Mouse (Mus musculus) myocyte (in vitro differentiated cells): ENCODE measurements at regions not wholly inside any gene's neighbourhood (a gene's known extent, or its start where the extent isn't known, plus 50 kb on each side); places are given as distances from the start of the nearest gene placed in this dataset.
A peak's percentile ranks its signal among the peaks of the same experiment; 100 is the strongest.
"Not testable (repeated sequence)": the region's sequence is repeated elsewhere in the genome, so short reads cannot be mapped to it uniquely, and the experiment has no call there.

ENCODE experiments used
- H3K27me3 ChIP-seq: one replicate; pipeline ENCODE4 v1.6.1; 2011; ENCODE audit not compliant: control insufficient read depth, insufficient read depth, insufficient read length
- H3K36me3 ChIP-seq: one replicate; pipeline ENCODE4 v1.6.1; 2011; ENCODE audit not compliant: control insufficient read depth, insufficient read depth
- H3K4me2 ChIP-seq: one replicate; pipeline ENCODE4 v1.6.1; 2011; ENCODE audit warnings: low read depth, control low read depth
- H3K4me3 ChIP-seq: one replicate; pipeline ENCODE4 v1.5.1; 2011; ENCODE audit warnings: mild to moderate bottlenecking, control low read depth, moderate library complexity
- H3K79me2 ChIP-seq: one replicate; pipeline ENCODE4 v1.6.1; 2011; ENCODE audit not compliant: control insufficient read depth, insufficient read depth
- H3ac ChIP-seq: one replicate; pipeline ENCODE4 v1.6.1; 2011; ENCODE audit not compliant: control insufficient read depth, insufficient read length
- CEBPB ChIP-seq: IDR thresholded peaks from 2 replicates; pipeline ENCODE4 v1.6.1; 2011; ENCODE audit warnings: mild to moderate bottlenecking, moderate library complexity; ENCODE audit not compliant: poor library complexity, insufficient read depth, severe bottlenecking
- E2F4 ChIP-seq: IDR thresholded peaks from one replicate; pipeline ENCODE4 v1.6.1; 2011; ENCODE audit warnings: mild to moderate bottlenecking, control low read depth, moderate library complexity; ENCODE audit not compliant: insufficient read depth
- MAX ChIP-seq: IDR thresholded peaks from one replicate; pipeline ENCODE4 v1.6.1; 2011; ENCODE audit warnings: low read depth, mild to moderate bottlenecking, control low read depth
- MYOD1 ChIP-seq, 3 experiments: IDR thresholded peaks; one replicate each; pipeline ENCODE4 v1.6.1; 2011; ENCODE audit warnings: control low read depth in 2 of 3, low read depth in 2 of 3, mild to moderate bottlenecking in 2 of 3, moderate library complexity in 1 of 3; ENCODE audit not compliant: insufficient read length in 2 of 3, control insufficient read depth in 1 of 3
- MYOG ChIP-seq, 3 experiments: IDR thresholded peaks; one replicate each; pipeline ENCODE4 v1.6.1; 2011; ENCODE audit warnings: control low read depth in 2 of 3, low read depth in 2 of 3, mild to moderate bottlenecking in 2 of 3; ENCODE audit not compliant: insufficient read length in 2 of 3, control insufficient read depth in 1 of 3, insufficient read depth in 1 of 3
- POLR2A ChIP-seq: IDR thresholded peaks from one replicate; pipeline ENCODE4 v1.6.1; 2011; ENCODE audit warnings: low read depth, mild to moderate bottlenecking, control low read depth, moderate library complexity; ENCODE audit not compliant: insufficient read length
- POLR2AphosphoS2 ChIP-seq: IDR thresholded peaks from one replicate; pipeline ENCODE4 v1.6.1; 2011; ENCODE audit warnings: low read depth, control low read depth; ENCODE audit not compliant: insufficient read length
- REST ChIP-seq: IDR thresholded peaks from one replicate; pipeline ENCODE4 v1.6.1; 2011; ENCODE audit warnings: mild to moderate bottlenecking, control low read depth, moderate library complexity; ENCODE audit not compliant: insufficient read depth, insufficient read length
- SRF ChIP-seq: IDR thresholded peaks from one replicate; pipeline ENCODE4 v1.6.1; 2011; ENCODE audit warnings: low read depth; ENCODE audit not compliant: control insufficient read depth, insufficient read length
- TCF12 ChIP-seq: IDR thresholded peaks from one replicate; pipeline ENCODE4 v1.6.1; 2011; ENCODE audit warnings: mild to moderate bottlenecking, control low read depth; ENCODE audit not compliant: poor library complexity, insufficient read depth, severe bottlenecking
- USF1 ChIP-seq: IDR thresholded peaks from one replicate; pipeline ENCODE4 v1.6.1; 2011; ENCODE audit warnings: low read depth, mild to moderate bottlenecking, control low read depth, moderate library complexity

DNA sequence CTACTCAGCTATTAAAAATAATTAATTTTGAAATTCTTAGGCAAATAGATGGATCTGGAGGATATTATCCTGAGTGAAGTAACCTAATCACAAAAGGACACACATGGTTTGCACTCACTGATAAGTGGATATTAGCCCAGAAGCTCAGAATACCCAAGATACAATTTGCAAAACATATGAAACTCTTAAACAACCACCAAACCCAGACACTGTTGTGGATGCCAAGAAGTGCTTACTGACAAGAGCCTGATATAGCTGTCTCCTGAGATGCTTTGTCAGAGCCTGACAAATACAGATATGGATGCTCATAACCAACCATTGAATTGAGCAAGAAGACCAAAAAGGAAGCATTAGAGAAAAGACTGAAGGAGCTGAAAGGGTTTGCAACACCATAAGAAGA is 468.4 kb upstream of the Cdh12 start:
- not testable (repeated sequence) for H3ac ChIP-seq, H3K4me3 ChIP-seq, H3K79me2 ChIP-seq, H3K4me2 ChIP-seq, H3K36me3 ChIP-seq, H3K27me3 ChIP-seq

DNA sequence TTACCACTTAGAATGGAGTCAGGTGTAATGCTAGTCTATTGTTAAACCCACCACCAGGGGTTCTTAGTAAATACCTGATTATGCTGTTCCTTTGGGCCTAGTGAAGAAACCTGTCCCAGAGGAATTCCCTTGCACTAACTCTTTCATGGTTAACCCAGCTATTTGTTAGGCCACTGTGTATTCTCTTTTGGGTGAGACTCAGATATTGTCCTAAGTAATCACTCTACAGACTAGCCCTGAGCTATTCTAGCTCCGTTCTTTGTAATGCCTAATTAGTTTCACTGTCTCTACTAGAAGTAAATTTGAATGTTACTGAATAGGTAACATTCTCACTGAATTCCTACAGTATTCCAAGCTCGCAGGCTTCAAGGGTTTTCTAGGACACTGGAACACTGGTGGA is 464.1 kb upstream of the Cdh12 start:
- not testable (repeated sequence) for H3ac ChIP-seq, H3K4me2 ChIP-seq, H3K27me3 ChIP-seq, H3K36me3 ChIP-seq, H3K79me2 ChIP-seq, H3K4me3 ChIP-seq

DNA sequence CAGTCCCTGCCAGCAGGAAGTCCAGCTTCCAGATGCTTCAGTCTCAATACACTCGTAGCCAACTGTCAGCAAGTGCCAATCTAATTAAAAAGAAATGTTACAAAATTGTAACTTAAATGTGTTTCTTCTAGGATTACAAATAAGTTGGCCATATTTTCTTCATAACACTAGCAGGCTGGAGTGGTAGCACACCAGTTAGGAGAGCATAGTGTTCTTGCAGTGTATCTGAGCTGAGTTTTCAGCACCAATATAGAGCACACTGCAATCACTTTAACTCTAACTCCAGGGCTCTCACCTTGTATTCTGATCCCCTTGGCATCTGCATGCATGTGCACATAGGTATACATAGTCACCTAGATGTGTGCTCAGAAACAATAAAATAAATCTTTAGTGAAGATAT is 417.3 kb upstream of the Cdh12 start:
- Histone ChIP-seq H3K27me3 (no peaks in the 10 kb centered on the region), H3K4me2 (no peak overlapping the region), H3ac (no peak overlapping the region), H3K36me3 (no peaks in the 10 kb centered on the region), H3K79me2 (no peaks in the 10 kb centered on the region), H3K4me3 (no peak overlapping the region)
- TF ChIP-seq POLR2A (no peak), TCF12 (no peak)

DNA sequence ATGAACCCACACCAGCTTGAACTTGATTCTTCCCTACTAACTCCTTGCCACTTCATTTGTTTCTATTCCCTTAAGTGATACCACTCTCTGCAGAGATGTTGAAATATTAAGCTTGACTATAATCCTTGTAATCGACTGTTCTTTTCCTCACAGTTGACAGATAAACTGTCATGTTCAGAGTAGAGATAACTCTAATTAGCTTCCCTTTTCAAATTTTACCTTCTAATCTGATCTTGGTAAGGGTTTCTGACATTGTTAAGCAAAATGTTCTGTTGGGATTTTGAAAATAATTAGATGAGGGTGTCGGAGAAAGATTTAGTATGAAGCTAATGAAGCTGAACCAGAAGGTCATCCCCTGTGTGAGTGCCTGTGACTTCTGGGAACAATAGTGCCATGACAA is 414.7 kb upstream of the Cdh12 start:
- peak overlapping the region; percentile 36 for H3K4me2 ChIP-seq
- no peak overlapping the region for H3ac ChIP-seq
- no peaks in the 10 kb centered on the region for H3K27me3 ChIP-seq
- no peaks in the 10 kb centered on the region for H3K79me2 ChIP-seq
- H3K4me3 ChIP-seq: no peak overlapping the region
- no peaks in the 10 kb centered on the region for H3K36me3 ChIP-seq
- TF ChIP-seq MAX (no peak), E2F4 (no peak), CEBPB (no peak), REST (no peak), USF1 (no peak), POLR2AphosphoS2 (no peak), MYOD1 (IDR thresholded peaks at IDR 0.05; ENCODE audit: control insufficient read depth in 1 of 3, insufficient read length in 2 of 3, low read depth in 2 of 3) (no peak), MYOG (IDR thresholded peaks at IDR 0.05; ENCODE audit: control insufficient read depth in 1 of 3, insufficient read depth in 1 of 3, insufficient read length in 2 of 3, low read depth in 2 of 3) (no peak), POLR2A (no peak), TCF12 (no peak)

DNA sequence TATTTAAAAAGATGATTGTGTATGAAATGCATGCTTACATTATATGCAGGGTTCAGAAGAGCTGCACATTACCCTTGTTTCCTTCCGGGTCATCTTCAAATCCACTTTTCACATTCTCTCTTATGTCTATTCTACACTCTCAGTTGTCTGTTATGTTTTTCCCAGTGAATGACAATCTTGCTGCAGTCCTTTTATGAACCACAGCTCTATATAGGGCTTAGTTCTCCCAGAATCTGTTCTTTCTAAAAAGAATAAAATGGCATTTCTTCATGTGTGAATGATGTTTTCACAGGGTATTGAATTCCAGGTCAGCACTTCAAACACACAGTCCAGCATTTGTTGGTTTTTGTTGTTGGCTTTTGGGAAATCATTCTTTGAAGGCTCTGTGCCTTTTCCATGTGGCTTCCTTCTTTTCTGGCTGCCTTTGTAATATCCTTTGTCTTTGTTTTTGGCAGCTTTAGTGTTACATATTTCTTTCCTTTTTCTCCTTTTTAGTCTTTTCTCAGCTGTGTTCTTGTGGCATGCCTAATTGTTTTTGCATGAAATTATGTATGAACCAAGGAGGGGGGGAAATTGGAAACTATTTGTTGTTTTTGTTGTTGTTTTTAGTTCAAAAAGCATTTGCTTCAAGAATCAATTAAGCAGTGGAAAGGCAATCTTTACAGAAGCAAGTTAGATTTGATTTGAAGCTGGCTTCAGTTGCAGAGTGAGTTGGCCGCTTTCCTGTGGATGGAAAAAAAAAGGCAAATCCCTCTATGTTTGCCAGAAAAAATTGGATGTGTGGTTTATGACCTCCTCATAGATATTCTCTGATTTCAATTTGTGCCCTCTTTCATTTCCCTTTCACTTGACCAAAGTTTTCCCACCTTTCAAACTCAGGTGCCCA is 410.3 kb upstream of the Cdh12 start:
- H3K27me3 ChIP-seq: no peaks in the 10 kb centered on the region
- no peak overlapping the region for H3K4me2 ChIP-seq
- H3K36me3 ChIP-seq: no peaks in the 10 kb centered on the region
- no peaks in the 10 kb centered on the region for H3K79me2 ChIP-seq
- H3K4me3 ChIP-seq: no peak overlapping the region
- TF ChIP-seq MYOG (IDR thresholded peaks at IDR 0.05; ENCODE audit: control insufficient read depth in 1 of 3, insufficient read depth in 1 of 3, insufficient read length in 2 of 3, low read depth in 2 of 3) (no peak), E2F4 (no peak)
- no peak overlapping the region for H3ac ChIP-seq

DNA sequence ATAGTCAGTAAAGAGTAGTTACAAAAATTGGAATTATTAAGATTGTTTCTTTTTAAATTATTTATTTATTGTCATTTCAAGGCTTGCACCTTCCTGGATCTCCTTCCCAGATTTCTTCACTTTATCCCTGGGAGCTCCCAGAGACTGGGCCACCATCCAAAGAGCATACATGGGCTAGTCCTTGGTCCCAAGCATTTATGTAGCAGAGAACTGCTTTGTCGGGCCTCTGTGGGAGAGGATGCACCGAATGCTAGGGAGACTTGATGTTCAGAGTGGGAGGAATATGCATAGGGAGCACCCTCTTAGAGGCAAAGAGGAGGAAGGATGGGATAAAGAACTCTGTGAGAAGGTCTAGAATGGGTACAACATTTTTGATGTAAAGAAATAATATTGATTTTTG is 409.0 kb upstream of the Cdh12 start:
- Histone ChIP-seq H3K79me2 (no peaks in the 10 kb centered on the region), H3K4me3 (no peak overlapping the region), H3ac (no peak overlapping the region), H3K4me2 (no peak overlapping the region), H3K36me3 (no peaks in the 10 kb centered on the region), H3K27me3 (no peaks in the 10 kb centered on the region)
- TF ChIP-seq E2F4 (no peak), SRF (no peak), MYOD1 (IDR thresholded peaks at IDR 0.05; ENCODE audit: control insufficient read depth in 1 of 3, insufficient read length in 2 of 3, low read depth in 2 of 3) (peak in 1 of 3 experiments; percentile 4), POLR2A (no peak), MYOG (IDR thresholded peaks at IDR 0.05; ENCODE audit: control insufficient read depth in 1 of 3, insufficient read depth in 1 of 3, insufficient read length in 2 of 3, low read depth in 2 of 3) (no peak), TCF12 (no peak)
